Mouse (Mus musculus) myocyte (in vitro differentiated cells): ENCODE measurements around the gene Btrc. TPM values are rescaled to one million over a fixed set of nuclear protein-coding genes. Genes with fewer than 3 reads are reported as not detected.
"Not testable (repeated sequence)": the region's sequence is repeated elsewhere in the genome, so short reads cannot be mapped to it uniquely, and the experiment has no call there.

Experiments used
- H3K27me3 ChIP-seq: one replicate; pipeline ENCODE4 v1.6.1; 2011; ENCODE audit not compliant: control insufficient read depth, insufficient read depth, insufficient read length
- H3K36me3 ChIP-seq: one replicate; pipeline ENCODE4 v1.6.1; 2011; ENCODE audit not compliant: control insufficient read depth, insufficient read depth
- H3K4me2 ChIP-seq: one replicate; pipeline ENCODE4 v1.6.1; 2011; ENCODE audit warnings: low read depth, control low read depth
- H3K4me3 ChIP-seq: one replicate; pipeline ENCODE4 v1.5.1; 2011; ENCODE audit warnings: mild to moderate bottlenecking, control low read depth, moderate library complexity
- H3K79me2 ChIP-seq: one replicate; pipeline ENCODE4 v1.6.1; 2011; ENCODE audit not compliant: control insufficient read depth, insufficient read depth
- H3ac ChIP-seq: one replicate; pipeline ENCODE4 v1.6.1; 2011; ENCODE audit not compliant: control insufficient read depth, insufficient read length
- CEBPB ChIP-seq: IDR thresholded peaks from 2 replicates; pipeline ENCODE4 v1.6.1; 2011; ENCODE audit warnings: mild to moderate bottlenecking, moderate library complexity; ENCODE audit not compliant: poor library complexity, insufficient read depth, severe bottlenecking
- E2F4 ChIP-seq: IDR thresholded peaks from one replicate; pipeline ENCODE4 v1.6.1; 2011; ENCODE audit warnings: mild to moderate bottlenecking, control low read depth, moderate library complexity; ENCODE audit not compliant: insufficient read depth
- MAX ChIP-seq: IDR thresholded peaks from one replicate; pipeline ENCODE4 v1.6.1; 2011; ENCODE audit warnings: low read depth, mild to moderate bottlenecking, control low read depth
- MYOD1 ChIP-seq, 3 experiments: IDR thresholded peaks; one replicate each; pipeline ENCODE4 v1.6.1; 2011; ENCODE audit warnings: control low read depth in 2 of 3, low read depth in 2 of 3, mild to moderate bottlenecking in 2 of 3, moderate library complexity in 1 of 3; ENCODE audit not compliant: insufficient read length in 2 of 3, control insufficient read depth in 1 of 3
- MYOG ChIP-seq, 3 experiments: IDR thresholded peaks; one replicate each; pipeline ENCODE4 v1.6.1; 2011; ENCODE audit warnings: control low read depth in 2 of 3, low read depth in 2 of 3, mild to moderate bottlenecking in 2 of 3; ENCODE audit not compliant: insufficient read length in 2 of 3, control insufficient read depth in 1 of 3, insufficient read depth in 1 of 3
- POLR2A ChIP-seq: IDR thresholded peaks from one replicate; pipeline ENCODE4 v1.6.1; 2011; ENCODE audit warnings: low read depth, mild to moderate bottlenecking, control low read depth, moderate library complexity; ENCODE audit not compliant: insufficient read length
- POLR2AphosphoS2 ChIP-seq: IDR thresholded peaks from one replicate; pipeline ENCODE4 v1.6.1; 2011; ENCODE audit warnings: low read depth, control low read depth; ENCODE audit not compliant: insufficient read length
- REST ChIP-seq: IDR thresholded peaks from one replicate; pipeline ENCODE4 v1.6.1; 2011; ENCODE audit warnings: mild to moderate bottlenecking, control low read depth, moderate library complexity; ENCODE audit not compliant: insufficient read depth, insufficient read length
- SRF ChIP-seq: IDR thresholded peaks from one replicate; pipeline ENCODE4 v1.6.1; 2011; ENCODE audit warnings: low read depth; ENCODE audit not compliant: control insufficient read depth, insufficient read length
- TCF12 ChIP-seq: IDR thresholded peaks from one replicate; pipeline ENCODE4 v1.6.1; 2011; ENCODE audit warnings: mild to moderate bottlenecking, control low read depth; ENCODE audit not compliant: poor library complexity, insufficient read depth, severe bottlenecking
- TCF3 ChIP-seq: IDR thresholded peaks from one replicate; pipeline ENCODE4 v1.6.1; 2011; ENCODE audit warnings: low read depth, control low read depth; ENCODE audit not compliant: insufficient read length
- USF1 ChIP-seq: IDR thresholded peaks from one replicate; pipeline ENCODE4 v1.6.1; 2011; ENCODE audit warnings: low read depth, mild to moderate bottlenecking, control low read depth, moderate library complexity
- polyA plus RNA-seq: library from polyadenylated mRNA; unstranded; fragments of >200 nt; fragmentation: generic; extraction: Trizol; gene quantifications from one replicate; pipeline ENCODE4 v1.2.1, GENCODE M21; 2012; ENCODE audit warnings: missing spikeins

Gene Btrc
- polyA plus RNA-seq, 1 experiment, result 17.0 TPM

DNA sequence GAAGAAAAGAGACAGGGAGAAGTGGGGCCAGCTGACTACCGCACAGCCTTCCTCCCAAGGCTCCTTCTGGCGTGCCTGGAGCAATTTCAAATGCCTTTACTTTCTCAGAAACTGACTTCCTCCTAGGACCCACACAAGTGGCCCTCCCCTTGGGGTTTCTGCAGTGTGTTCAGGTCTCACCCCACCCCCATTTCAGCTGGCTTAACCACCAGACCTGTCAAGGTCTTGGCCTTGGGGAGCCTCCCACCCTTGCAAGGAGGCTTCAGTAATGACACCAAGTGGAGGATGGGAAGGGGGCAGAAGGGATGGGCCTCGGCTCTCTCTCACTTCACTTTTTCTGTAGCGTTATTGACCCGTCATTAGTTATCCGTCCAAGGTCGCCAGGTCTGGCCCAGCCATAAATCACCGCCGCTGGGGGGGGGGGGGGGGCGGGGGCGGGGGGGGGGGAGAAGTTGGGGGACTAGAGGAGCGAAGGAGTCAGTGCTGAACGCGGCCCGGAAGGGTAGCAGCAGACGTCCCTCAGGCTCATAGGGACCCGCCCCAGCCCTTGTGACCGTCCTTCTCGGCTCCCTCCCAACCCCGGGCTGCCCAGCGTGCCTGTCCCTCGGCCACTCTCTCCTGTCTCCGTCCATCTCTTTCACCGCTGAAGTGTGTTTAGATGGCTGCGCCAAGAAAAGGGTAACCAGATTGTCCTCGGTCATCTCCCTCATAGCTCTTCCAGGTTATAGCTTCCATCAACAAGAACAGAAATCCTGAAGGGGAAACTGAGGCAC is 180.8 kb downstream of the Btrc start:
- Histone ChIP-seq H3K27me3 (peaks cover 18% of the 10 kb centered on the region), H3K36me3 (no peaks in the 10 kb centered on the region), H3K4me3 (peak overlapping the region; percentile 10), H3K79me2 (no peaks in the 10 kb centered on the region), H3ac (no peak overlapping the region), H3K4me2 (peak overlapping the region; percentile 96)
- no peak for TF ChIP-seq TCF12
- TF ChIP-seq TCF3, result no peak
- no peak for TF ChIP-seq MYOD1 (IDR thresholded peaks at IDR 0.05; ENCODE audit: control insufficient read depth in 1 of 3, insufficient read length in 2 of 3, low read depth in 2 of 3)
- TF ChIP-seq USF1, result no peak
- TF ChIP-seq E2F4, result no peak
- TF ChIP-seq MYOG (IDR thresholded peaks at IDR 0.05; ENCODE audit: control insufficient read depth in 1 of 3, insufficient read depth in 1 of 3, insufficient read length in 2 of 3, low read depth in 2 of 3), result no peak

DNA sequence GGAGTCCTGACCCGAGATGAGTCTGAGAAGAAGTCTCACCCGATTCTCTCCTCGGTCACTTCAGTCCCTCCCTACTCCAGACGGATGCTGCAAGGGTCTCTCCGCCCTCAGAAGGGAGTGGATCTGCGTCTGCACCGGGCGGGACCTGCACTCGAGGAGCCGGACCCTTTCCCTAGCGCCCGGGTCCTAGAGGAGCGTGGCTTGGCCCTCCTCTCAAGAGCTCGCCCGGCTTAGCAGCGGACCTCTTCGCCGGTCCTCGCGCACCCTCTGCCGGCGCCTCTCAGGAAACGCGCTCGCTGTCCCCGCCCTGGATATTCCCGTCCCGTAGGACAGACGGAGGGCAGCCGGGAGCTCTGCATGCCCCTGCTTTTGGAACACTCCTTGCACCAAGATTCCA is 181.4 kb downstream of the Btrc start:
- TF ChIP-seq REST (no peak), POLR2A (no peak)
- no peak overlapping the region for H3ac ChIP-seq
- no peaks in the 10 kb centered on the region for H3K36me3 ChIP-seq
- H3K79me2 ChIP-seq, result no peaks in the 10 kb centered on the region
- peak overlapping the region; percentile 96 for H3K4me2 ChIP-seq
- peaks cover 18% of the 10 kb centered on the region for H3K27me3 ChIP-seq
- peak overlapping the region; percentile 10 for H3K4me3 ChIP-seq

DNA sequence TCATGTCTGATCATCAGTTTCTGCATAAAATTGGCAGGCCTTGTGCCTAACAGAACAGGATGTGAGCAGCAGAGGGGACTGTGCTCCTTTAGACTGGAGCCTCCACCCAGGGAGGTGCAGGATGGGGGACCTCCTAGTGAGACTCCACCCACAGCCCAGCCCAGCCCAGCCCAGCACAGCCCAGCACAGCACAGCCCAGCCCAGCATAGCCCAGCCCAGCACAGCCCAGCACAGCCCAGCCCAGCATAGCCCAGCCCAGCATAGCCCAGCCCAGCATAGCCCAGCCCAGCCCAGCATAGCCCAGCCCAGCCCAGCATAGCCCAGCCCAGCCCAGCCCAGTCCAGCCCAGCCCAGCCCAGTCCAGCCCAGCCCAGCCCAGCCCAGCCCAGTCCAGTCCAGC is 184.7 kb downstream of the Btrc start:
- H3K79me2 ChIP-seq, H3ac ChIP-seq, H3K36me3 ChIP-seq, H3K4me2 ChIP-seq, H3K27me3 ChIP-seq, H3K4me3 ChIP-seq: not testable (repeated sequence)

DNA sequence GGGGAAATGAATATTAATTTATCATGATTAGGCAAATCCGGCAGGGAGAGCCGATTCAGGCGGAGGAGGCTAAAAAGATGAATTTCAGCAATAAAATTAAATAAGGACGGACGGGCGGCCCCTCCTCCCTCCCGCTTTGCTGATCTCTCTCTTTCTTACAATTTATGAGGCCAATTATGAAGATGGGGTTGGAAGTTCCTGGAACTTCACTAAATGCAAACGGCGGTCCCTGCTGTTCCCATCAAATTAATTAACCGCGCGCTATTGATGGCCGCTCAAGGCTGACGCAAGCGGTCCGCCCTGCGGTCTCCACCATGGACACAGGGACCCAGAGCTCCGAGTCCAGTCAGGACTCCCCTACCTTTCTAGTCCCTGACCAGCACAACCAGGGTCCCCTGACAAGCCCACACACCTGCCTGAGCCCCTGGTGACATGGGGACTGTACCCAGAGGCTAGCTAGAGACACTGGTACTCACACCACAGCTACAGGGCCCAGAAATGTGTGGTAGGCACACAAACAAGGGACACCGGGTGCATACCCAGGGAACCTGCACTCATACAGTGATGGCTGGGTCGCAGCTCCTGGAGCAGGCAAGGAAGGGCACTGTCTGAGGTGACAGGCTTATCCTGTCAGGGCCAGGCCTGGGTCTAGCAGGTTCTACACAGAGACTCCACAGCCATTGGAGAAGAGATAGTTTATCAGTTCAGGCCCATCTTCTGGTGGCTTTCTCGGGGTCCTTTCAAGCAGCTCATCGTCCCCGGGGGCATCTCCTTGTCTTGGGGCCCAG is 185.8 kb downstream of the Btrc start:
- Histone ChIP-seq H3K27me3 (no peaks in the 10 kb centered on the region), H3K4me2 (no peak overlapping the region), H3ac (no peak overlapping the region), H3K79me2 (no peaks in the 10 kb centered on the region), H3K36me3 (no peaks in the 10 kb centered on the region), H3K4me3 (no peak overlapping the region)
- TF ChIP-seq MYOG (IDR thresholded peaks at IDR 0.05; ENCODE audit: control insufficient read depth in 1 of 3, insufficient read depth in 1 of 3, insufficient read length in 2 of 3, low read depth in 2 of 3) (no peak), SRF (no peak), REST (no peak), CEBPB (no peak), USF1 (no peak), MYOD1 (IDR thresholded peaks at IDR 0.05; ENCODE audit: control insufficient read depth in 1 of 3, insufficient read length in 2 of 3, low read depth in 2 of 3) (no peak), E2F4 (no peak)

DNA sequence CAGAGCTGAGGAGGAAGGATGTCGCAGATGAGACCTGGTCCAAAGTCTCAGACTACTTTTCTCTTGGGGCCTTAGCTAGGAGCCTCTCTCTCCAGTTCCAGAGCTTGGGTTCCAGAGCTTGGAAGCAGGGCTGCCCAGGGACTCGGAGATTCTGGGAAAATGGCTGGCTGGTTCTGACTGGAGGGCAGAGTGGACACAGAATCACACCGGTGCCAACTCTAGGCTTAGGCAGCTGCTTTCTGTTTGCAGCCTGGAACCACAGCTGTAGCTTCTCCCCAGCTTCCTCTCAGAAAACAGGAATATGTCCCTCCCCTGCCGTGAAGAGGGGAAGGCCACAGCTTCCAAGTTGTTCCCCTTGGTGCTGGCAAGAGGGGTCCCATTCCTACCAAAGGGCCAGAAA is 186.4 kb downstream of the Btrc start:
- no peak for TF ChIP-seq REST
- peak in 1 of 3 experiments; percentile 24 for TF ChIP-seq MYOG (IDR thresholded peaks at IDR 0.05; ENCODE audit: control insufficient read depth in 1 of 3, insufficient read depth in 1 of 3, insufficient read length in 2 of 3, low read depth in 2 of 3)
- no peak overlapping the region for H3ac ChIP-seq
- H3K79me2 ChIP-seq, result no peaks in the 10 kb centered on the region

DNA sequence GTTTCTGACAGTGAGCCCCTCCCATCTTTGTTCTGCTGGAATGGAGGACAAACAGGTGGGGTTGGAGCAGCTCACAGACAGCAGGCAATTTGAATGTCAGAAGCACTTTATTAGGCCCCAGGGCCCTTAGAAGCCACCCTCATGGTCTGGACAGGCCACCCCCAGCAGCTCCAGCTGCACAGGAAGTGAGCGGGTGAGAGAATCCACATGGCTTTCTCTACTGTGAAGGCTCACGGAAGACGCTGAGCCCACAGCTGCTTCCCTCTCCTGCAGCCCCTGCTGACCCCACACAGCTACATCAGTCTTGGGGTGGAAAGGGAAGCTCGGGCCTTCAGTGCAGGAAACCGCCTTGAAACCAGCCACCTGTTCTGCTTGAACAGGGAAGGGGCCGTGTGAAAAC is 188.7 kb downstream of the Btrc start:
- Histone ChIP-seq H3K27me3 (no peaks in the 10 kb centered on the region), H3K36me3 (no peaks in the 10 kb centered on the region), H3K79me2 (no peaks in the 10 kb centered on the region), H3K4me2 (no peak overlapping the region), H3K4me3 (no peak overlapping the region), H3ac (no peak overlapping the region)
- TF ChIP-seq E2F4 (no peak), CEBPB (no peak), SRF (no peak), REST (no peak), USF1 (no peak), TCF12 (no peak), MAX (no peak), MYOD1 (IDR thresholded peaks at IDR 0.05; ENCODE audit: control insufficient read depth in 1 of 3, insufficient read length in 2 of 3, low read depth in 2 of 3) (no peak), POLR2AphosphoS2 (no peak), MYOG (IDR thresholded peaks at IDR 0.05; ENCODE audit: control insufficient read depth in 1 of 3, insufficient read depth in 1 of 3, insufficient read length in 2 of 3, low read depth in 2 of 3) (no peak), POLR2A (no peak), TCF3 (no peak)

More for the DNA sequence above, 186.4 kb downstream of the Btrc start:
- no peak overlapping the region for H3K4me2 ChIP-seq
- no peaks in the 10 kb centered on the region for H3K36me3 ChIP-seq
- no peak overlapping the region for H3K4me3 ChIP-seq
- H3K27me3 ChIP-seq, result no peaks in the 10 kb centered on the region
